24 mouse cellular contexts compared by ENCODE assay signal in the genomic region with DNA sequence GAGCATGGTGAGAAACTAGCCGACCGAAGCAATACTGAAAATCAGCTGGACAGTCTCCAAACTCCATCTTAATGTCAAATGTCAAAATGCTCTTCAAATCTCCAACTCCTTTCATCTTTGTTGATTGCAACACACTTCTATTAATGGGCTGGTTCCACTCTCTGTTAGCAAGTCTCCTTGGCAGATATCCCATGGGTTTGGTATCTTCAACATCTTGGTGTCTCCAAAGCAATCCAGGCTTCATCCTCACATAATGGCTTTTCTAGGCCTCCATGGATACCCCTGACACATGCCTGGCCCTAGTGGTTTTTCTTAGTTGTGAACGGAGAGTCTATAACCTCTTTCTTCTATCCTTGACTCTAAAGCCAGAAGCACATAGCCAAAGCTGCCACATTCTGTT.
"Had no signal": no experiment of that assay in that cellular context is flagged by ENCODE, and none has a peak within 500 bp of the region (broad histone marks: within the 10 kb centered on the region; RNA-seq: fewer than 3 reads in every experiment).

No protein-coding gene starts in this region.

- H3K36me3 ChIP-seq: heart, embryonic 10.5 days; heart, embryonic 12.5 days; hindbrain, embryonic 10.5 days; hindbrain, embryonic 12.5 days; intestine, embryonic 15.5 days; limb, embryonic 10.5 days; limb, embryonic 12.5 days had no signal

- H3K27ac ChIP-seq: gastrocnemius, adult 2 months; heart, embryonic 10.5 days; hindbrain, embryonic 10.5 days; hindbrain, embryonic 12.5 days; hindbrain, embryonic 14.5 days; intestine, embryonic 15.5 days; layer of hippocampus, adult 2 months; left cerebral cortex, adult 2 months; limb, embryonic 10.5 days; limb, embryonic 12.5 days had no signal

- H3K9ac ChIP-seq: heart, embryonic 12.5 days; hindbrain, embryonic 12.5 days; hindbrain, embryonic 14.5 days; intestine, embryonic 15.5 days; limb, embryonic 12.5 days had no signal

- H3K4me3 ChIP-seq: gastrocnemius, adult 2 months; heart, embryonic 10.5 days; heart, embryonic 12.5 days; hindbrain, embryonic 10.5 days; hindbrain, embryonic 12.5 days; intestine, embryonic 15.5 days; layer of hippocampus, adult 2 months; left cerebral cortex, adult 2 months; limb, embryonic 10.5 days; limb, embryonic 12.5 days had no signal

- H3K27me3 ChIP-seq: heart, embryonic 12.5 days; hindbrain, embryonic 12.5 days; intestine, embryonic 15.5 days; limb, embryonic 12.5 days had no signal

- DNase-seq: gastrocnemius, adult 2 months; gastrocnemius, postnatal 10 days; gastrocnemius, postnatal 25 days; heart, adult 18-20 months; heart, postnatal 10 days; heart, postnatal 4 days; kidney, adult 18-20 months; kidney, adult 8-10 months; kidney, postnatal 10 days; kidney, postnatal 25 days; kidney, postnatal 4 days had no signal

- H3K9me3 ChIP-seq: heart, embryonic 10.5 days; heart, embryonic 12.5 days; hindbrain, embryonic 10.5 days; hindbrain, embryonic 12.5 days; intestine, embryonic 15.5 days; limb, embryonic 10.5 days; limb, embryonic 12.5 days had no signal

- H3K4me1 ChIP-seq: heart, embryonic 10.5 days; heart, embryonic 12.5 days; hindbrain, embryonic 12.5 days; intestine, embryonic 15.5 days had no signal

- H3K4me2 ChIP-seq: heart, embryonic 12.5 days; hindbrain, embryonic 12.5 days; hindbrain, embryonic 14.5 days; intestine, embryonic 15.5 days; limb, embryonic 12.5 days had no signal

- ATAC-seq: hindbrain, embryonic 16.5 days; inflammation-experienced regulatory T-cells, adult 6 months; intestine, embryonic 15.5 days; intestine, postnatal 0 days had no signal
